Mouse (Mus musculus): ENCODE results near the gene Neu3. TPM values are rescaled to one million over a fixed set of nuclear protein-coding genes. Genes with fewer than 3 reads are reported as not detected.

Neu3 gene
- polyA plus RNA-seq, 1 experiment, result 0.88 TPM

GRCm38 (mm10) chr7:99865219-99865618 lies 37.0 kb upstream of the Neu3 start:
- TF ChIP-seq E2F4 (IDR thresholded peaks at IDR 0.05; ENCODE audit: insufficient read depth) (no peak), TCF3 (IDR thresholded peaks at IDR 0.05; ENCODE audit: insufficient read length, low read depth) (no peak), POLR2AphosphoS2 (IDR thresholded peaks at IDR 0.05; ENCODE audit: insufficient read length, low read depth) (no peak), MYOD1 (IDR thresholded peaks at IDR 0.05; ENCODE audit: control insufficient read depth in 1 of 3, insufficient read length in 2 of 3, low read depth in 2 of 3) (no peak), POLR2A (IDR thresholded peaks at IDR 0.05; ENCODE audit: insufficient read length, low read depth) (no peak), USF1 (IDR thresholded peaks at IDR 0.05; ENCODE audit: low read depth) (no peak), REST (IDR thresholded peaks at IDR 0.05; ENCODE audit: insufficient read depth, insufficient read length) (no peak), MYOG (IDR thresholded peaks at IDR 0.05; ENCODE audit: control insufficient read depth in 1 of 3, insufficient read depth in 1 of 3, insufficient read length in 2 of 3, low read depth in 2 of 3) (no peak), TCF12 (IDR thresholded peaks at IDR 0.05; ENCODE audit: insufficient read depth, poor library complexity, severe bottlenecking) (no peak), SRF (IDR thresholded peaks at IDR 0.05; ENCODE audit: control insufficient read depth, insufficient read length, low read depth) (no peak), MAX (IDR thresholded peaks at IDR 0.05; ENCODE audit: low read depth) (no peak)
- no peaks in the 10 kb centered on the region for H3K36me3 ChIP-seq (ENCODE audit: control insufficient read depth, insufficient read depth)
- H3ac ChIP-seq (ENCODE audit: control insufficient read depth, insufficient read length), result no peak overlapping the region
- H3K27me3 ChIP-seq (ENCODE audit: control insufficient read depth, insufficient read depth, insufficient read length), result no peaks in the 10 kb centered on the region
- H3K79me2 ChIP-seq (ENCODE audit: control insufficient read depth, insufficient read depth), result no peaks in the 10 kb centered on the region
- H3K4me2 ChIP-seq (ENCODE audit: low read depth), result no peak overlapping the region
- H3K4me3 ChIP-seq, result no peak overlapping the region

GRCm38 (mm10) chr7:99864241-99865028 lies 36.2 kb upstream of the Neu3 start:
- Histone ChIP-seq H3K79me2 (ENCODE audit: control insufficient read depth, insufficient read depth) (no peaks in the 10 kb centered on the region), H3K4me3 (no peak overlapping the region), H3K4me2 (ENCODE audit: low read depth) (no peak overlapping the region), H3ac (ENCODE audit: control insufficient read depth, insufficient read length) (no peak overlapping the region), H3K36me3 (ENCODE audit: control insufficient read depth, insufficient read depth) (no peaks in the 10 kb centered on the region), H3K27me3 (ENCODE audit: control insufficient read depth, insufficient read depth, insufficient read length) (no peaks in the 10 kb centered on the region)
- no peak for TF ChIP-seq POLR2A (IDR thresholded peaks at IDR 0.05; ENCODE audit: insufficient read length, low read depth)
- no peak for TF ChIP-seq MYOG (IDR thresholded peaks at IDR 0.05; ENCODE audit: control insufficient read depth in 1 of 3, insufficient read depth in 1 of 3, insufficient read length in 2 of 3, low read depth in 2 of 3)
- no peak for TF ChIP-seq MYOD1 (IDR thresholded peaks at IDR 0.05; ENCODE audit: control insufficient read depth in 1 of 3, insufficient read length in 2 of 3, low read depth in 2 of 3)
- TF ChIP-seq REST (IDR thresholded peaks at IDR 0.05; ENCODE audit: insufficient read depth, insufficient read length), result no peak
- no peak for TF ChIP-seq POLR2AphosphoS2 (IDR thresholded peaks at IDR 0.05; ENCODE audit: insufficient read length, low read depth)
- TF ChIP-seq TCF3 (IDR thresholded peaks at IDR 0.05; ENCODE audit: insufficient read length, low read depth), result no peak
- TF ChIP-seq TCF12 (IDR thresholded peaks at IDR 0.05; ENCODE audit: insufficient read depth, poor library complexity, severe bottlenecking), result no peak
- no peak for TF ChIP-seq MAX (IDR thresholded peaks at IDR 0.05; ENCODE audit: low read depth)
- TF ChIP-seq SRF (IDR thresholded peaks at IDR 0.05; ENCODE audit: control insufficient read depth, insufficient read length, low read depth), result no peak
- TF ChIP-seq CEBPB (IDR thresholded peaks at IDR 0.05; ENCODE audit: insufficient read depth, poor library complexity, severe bottlenecking), result no peak
- TF ChIP-seq E2F4 (IDR thresholded peaks at IDR 0.05; ENCODE audit: insufficient read depth), result no peak
- no peak for TF ChIP-seq USF1 (IDR thresholded peaks at IDR 0.05; ENCODE audit: low read depth)

- Histone ChIP-seq H3K4me2 (ENCODE audit: low read depth) (no peak within 1 kb of the TSS), H3K27me3 (ENCODE audit: control insufficient read depth, insufficient read depth, insufficient read length) (no peaks in the 10 kb centered on the region), H3K79me2 (ENCODE audit: control insufficient read depth, insufficient read depth) (peaks cover 3% of the 10 kb centered on the region), H3K4me3 (no peak within 1 kb of the TSS), H3K36me3 (ENCODE audit: control insufficient read depth, insufficient read depth) (no peaks in the 10 kb centered on the region), H3ac (ENCODE audit: control insufficient read depth, insufficient read length) (no peak within 1 kb of the TSS)
- no peak for TF ChIP-seq MAX (IDR thresholded peaks at IDR 0.05; ENCODE audit: low read depth)
- no peak for TF ChIP-seq TCF3 (IDR thresholded peaks at IDR 0.05; ENCODE audit: insufficient read length, low read depth)
- no peak for TF ChIP-seq MYOD1 (IDR thresholded peaks at IDR 0.05; ENCODE audit: control insufficient read depth in 1 of 3, insufficient read length in 2 of 3, low read depth in 2 of 3)
- TF ChIP-seq TCF12 (IDR thresholded peaks at IDR 0.05; ENCODE audit: insufficient read depth, poor library complexity, severe bottlenecking), result no peak
Measured at GRCm38 (mm10) chr7:99863362-99863761, 35.1 kb upstream of the Neu3 start, which contains the start of gene Spcs2. Spcs2 (minus strand) TSS chr7:99863462.

- H3K79me2 ChIP-seq (ENCODE audit: control insufficient read depth, insufficient read depth), result peaks cover 41% of the 10 kb centered on the region
- no peaks in the 10 kb centered on the region for H3K27me3 ChIP-seq (ENCODE audit: control insufficient read depth, insufficient read depth, insufficient read length)
- no peak for TF ChIP-seq REST (IDR thresholded peaks at IDR 0.05; ENCODE audit: insufficient read depth, insufficient read length)
- peak; percentile 81 for TF ChIP-seq POLR2AphosphoS2 (IDR thresholded peaks at IDR 0.05; ENCODE audit: insufficient read length, low read depth)
- no peak for TF ChIP-seq TCF3 (IDR thresholded peaks at IDR 0.05; ENCODE audit: insufficient read length, low read depth)
- peak; percentile 87 for TF ChIP-seq POLR2A (IDR thresholded peaks at IDR 0.05; ENCODE audit: insufficient read length, low read depth)
- peak; percentile 98 for TF ChIP-seq USF1 (IDR thresholded peaks at IDR 0.05; ENCODE audit: low read depth)
- no peak for TF ChIP-seq E2F4 (IDR thresholded peaks at IDR 0.05; ENCODE audit: insufficient read depth)
- no peak for TF ChIP-seq CEBPB (IDR thresholded peaks at IDR 0.05; ENCODE audit: insufficient read depth, poor library complexity, severe bottlenecking)
- TF ChIP-seq MYOD1 (IDR thresholded peaks at IDR 0.05; ENCODE audit: control insufficient read depth in 1 of 3, insufficient read length in 2 of 3, low read depth in 2 of 3), result peak in 1 of 3 experiments; percentile 19
- peak within 1 kb of the TSS; percentile 99 for H3K4me2 ChIP-seq (ENCODE audit: low read depth)
- peak within 1 kb of the TSS; percentile 30 for H3ac ChIP-seq (ENCODE audit: control insufficient read depth, insufficient read length)
- peaks cover 9% of the 10 kb centered on the region for H3K36me3 ChIP-seq (ENCODE audit: control insufficient read depth, insufficient read depth)
- peak within 1 kb of the TSS; percentile 84 for H3K4me3 ChIP-seq
Measured at GRCm38 (mm10) chr7:99858813-99859585, 30.8 kb upstream of the Neu3 start, which contains the start of gene Xrra1. Xrra1 (plus strand) TSS chr7:99859116.
